Mouse (Mus musculus): ENCODE measurements around the gene Ccnjl. TPM values are rescaled to one million over a fixed set of nuclear protein-coding genes. Genes with fewer than 3 reads are reported as not detected.

The Ccnjl gene
- polyA plus RNA-seq, 1 experiment from 2014 or later: 40.3 TPM

DNA sequence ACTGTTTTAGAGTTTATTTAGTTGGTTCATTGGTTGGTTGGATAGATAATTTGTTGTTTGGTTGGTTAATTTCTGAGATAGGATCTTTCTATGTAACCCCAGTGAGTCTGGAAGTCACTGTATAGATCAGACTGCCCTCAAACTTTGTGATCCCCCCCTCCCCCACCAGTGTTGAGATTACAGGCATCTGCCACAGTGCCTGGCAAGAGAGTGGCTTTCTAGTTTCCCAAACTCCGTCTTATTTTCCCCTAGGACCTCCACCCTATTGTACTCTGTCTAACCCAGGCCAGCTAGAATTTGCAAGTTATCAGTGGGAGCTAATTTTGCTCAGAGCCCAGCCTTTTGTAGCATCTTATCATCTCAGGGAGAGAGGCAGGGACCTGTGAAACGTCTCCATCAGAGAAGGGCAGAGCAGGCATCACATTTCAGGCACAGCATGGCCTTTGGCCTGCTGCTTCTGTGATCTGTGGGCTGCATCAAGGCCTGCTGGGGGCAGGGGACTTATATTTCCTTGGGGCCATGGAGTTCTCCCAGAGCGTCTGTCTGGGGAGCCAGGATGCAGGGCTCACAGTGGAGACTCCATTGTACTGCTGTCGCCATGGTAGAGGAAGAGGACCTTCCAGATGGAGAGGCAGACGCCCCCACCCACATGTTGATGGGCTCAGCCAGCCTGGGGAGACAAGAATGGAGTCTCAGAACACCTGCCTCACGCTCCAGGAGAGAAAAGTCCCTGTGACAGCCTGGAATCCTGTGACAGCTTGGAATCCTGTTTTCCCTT is 31.1 kb downstream of the Ccnjl start:
- Histone ChIP-seq H3K9me3 (replicated peaks) (no peaks in the 10 kb centered on the region), H3K36me3 (peaks cover 89% of the 10 kb centered on the region), H3K27me3 (ENCODE audit: low read depth, poor library complexity, severe bottlenecking) (no peaks in the 10 kb centered on the region), H3K4me1 (peaks cover 62% of the 10 kb centered on the region), H3K4me3 (no peak overlapping the region), H3K27ac (replicated peaks) (peak overlapping the region; percentile 81)
- DNase-seq (ENCODE audit: low spot score): peak; percentile 48
- 8% methylated on average over 6 of the region's 6 CpGs for WGBS

DNA sequence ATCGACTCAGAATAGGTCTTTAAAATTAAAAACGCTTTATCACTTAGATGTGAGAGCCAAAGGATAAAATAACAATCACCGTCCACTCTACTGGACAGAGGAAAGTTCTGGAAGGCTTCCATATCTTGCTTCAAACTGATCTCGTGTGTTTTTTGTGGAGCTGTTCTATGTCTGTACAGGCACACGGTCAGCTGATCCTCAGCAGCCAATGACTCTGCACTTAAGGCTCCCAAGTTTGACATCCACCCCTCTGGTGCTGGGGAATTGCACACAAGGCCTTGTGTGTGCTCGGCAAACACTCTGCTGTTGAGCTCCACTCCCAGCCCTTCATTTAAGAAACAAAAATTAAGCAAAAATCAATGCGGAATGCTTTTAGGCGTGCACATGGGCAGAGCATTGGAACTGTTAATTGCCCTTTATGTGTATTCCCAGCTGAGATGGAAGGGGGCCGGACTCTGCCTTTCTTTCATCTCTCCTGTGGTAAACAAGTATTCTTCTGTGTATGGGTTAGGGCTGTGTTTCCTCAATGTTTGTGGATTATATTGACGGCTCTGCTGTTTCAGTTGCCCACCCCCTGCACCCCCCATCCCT is 35.2 kb downstream of the Ccnjl start:
- WGBS: 83% methylated on average over 10 of the region's 10 CpGs
- H3K36me3 ChIP-seq: peaks cover 64% of the 10 kb centered on the region
- DNase-seq (ENCODE audit: low spot score): no peak
- H3K4me1 ChIP-seq: peaks cover 81% of the 10 kb centered on the region
- no peaks in the 10 kb centered on the region for H3K27me3 ChIP-seq (ENCODE audit: low read depth, poor library complexity, severe bottlenecking)
- no peaks in the 10 kb centered on the region for H3K9me3 ChIP-seq (replicated peaks)
- H3K4me3 ChIP-seq: no peak overlapping the region
- peak overlapping the region; percentile 80 for H3K27ac ChIP-seq (replicated peaks)

DNA sequence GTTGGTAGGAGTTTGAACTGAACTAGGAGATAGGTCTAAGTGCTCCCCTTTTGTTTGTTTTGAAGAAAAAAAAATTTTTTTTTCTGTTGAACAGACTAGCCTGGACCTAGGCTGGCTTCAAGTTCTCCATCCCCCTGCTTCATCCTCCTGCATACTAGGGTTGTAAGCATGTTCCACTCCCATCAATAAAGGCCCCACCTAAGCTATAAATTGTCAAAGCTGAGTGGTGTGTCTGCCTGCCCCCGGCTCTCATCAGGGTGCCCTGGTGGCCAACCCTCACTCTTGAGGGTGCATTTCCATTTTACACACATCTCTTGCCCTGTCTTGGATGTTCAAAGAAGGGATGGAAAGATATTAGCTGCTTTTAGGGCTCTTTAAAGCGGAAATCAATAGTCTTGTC is 36.8 kb downstream of the Ccnjl start:
- DNase-seq (ENCODE audit: low spot score): no peak
- Histone ChIP-seq H3K4me3 (peak overlapping the region; percentile 21; the same call in 1 of the 2 replicates), H3K27ac (replicated peaks) (peak overlapping the region; percentile 80), H3K27me3 (ENCODE audit: low read depth, poor library complexity, severe bottlenecking) (no peaks in the 10 kb centered on the region), H3K36me3 (peaks cover 65% of the 10 kb centered on the region), H3K4me1 (peaks cover 80% of the 10 kb centered on the region), H3K9me3 (replicated peaks) (no peaks in the 10 kb centered on the region)
- 10% methylated on average over 2 of the region's 2 CpGs for WGBS

DNA sequence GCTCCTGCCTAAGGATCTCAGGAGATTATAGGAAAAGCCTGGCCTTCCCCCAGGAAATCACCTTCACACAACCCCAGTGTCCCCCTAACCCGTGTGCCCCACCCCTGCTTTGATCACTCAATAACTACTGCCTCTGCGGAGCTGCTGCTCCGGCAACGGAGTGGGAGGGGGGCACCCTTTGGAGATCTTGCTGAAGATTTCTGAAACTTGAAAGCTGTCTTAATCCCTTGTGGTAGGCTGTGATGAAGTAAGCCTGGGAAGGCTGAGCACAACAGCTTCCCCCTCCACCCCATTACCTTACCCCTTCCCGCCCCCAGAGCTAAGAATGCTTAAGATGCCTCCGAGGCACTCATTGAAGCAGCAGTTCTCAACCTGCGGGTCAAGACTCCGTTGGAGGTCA is 37.3 kb downstream of the Ccnjl start:
- Histone ChIP-seq H3K4me1 (peaks cover 80% of the 10 kb centered on the region), H3K9me3 (replicated peaks) (no peaks in the 10 kb centered on the region), H3K27ac (replicated peaks) (peak overlapping the region; percentile 80), H3K4me3 (peak overlapping the region; percentile 21; the same call in 1 of the 2 replicates), H3K27me3 (ENCODE audit: low read depth, poor library complexity, severe bottlenecking) (no peaks in the 10 kb centered on the region), H3K36me3 (peaks cover 65% of the 10 kb centered on the region)
- 4% methylated on average over 8 of the region's 8 CpGs for WGBS
- peak; percentile 67 for DNase-seq (ENCODE audit: low spot score)

DNA sequence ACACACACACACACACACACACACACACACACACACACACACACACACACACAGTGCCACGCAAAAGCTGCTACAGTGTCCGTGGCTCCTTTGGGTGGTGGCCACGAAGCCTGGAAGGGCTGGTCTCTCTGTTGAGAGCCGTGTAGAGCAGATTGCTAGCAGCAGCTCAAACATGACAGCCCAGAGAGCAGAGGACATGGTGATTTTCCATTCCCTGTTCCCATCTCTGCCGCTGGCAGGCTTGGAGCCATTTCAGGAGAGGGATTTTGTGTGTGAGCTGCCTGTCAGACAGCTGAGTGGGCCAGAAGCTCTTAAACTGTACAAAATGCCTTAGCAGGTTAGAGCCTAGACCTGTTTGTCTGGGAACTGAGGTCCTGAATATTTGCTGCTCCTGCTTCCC is 38.1 kb downstream of the Ccnjl start:
- Histone ChIP-seq H3K4me3 (no peak overlapping the region), H3K36me3 (peaks cover 56% of the 10 kb centered on the region), H3K27me3 (ENCODE audit: low read depth, poor library complexity, severe bottlenecking) (no peaks in the 10 kb centered on the region), H3K4me1 (peaks cover 85% of the 10 kb centered on the region), H3K27ac (replicated peaks) (peak overlapping the region; percentile 80), H3K9me3 (replicated peaks) (no peaks in the 10 kb centered on the region)
- DNase-seq (ENCODE audit: low spot score): no peak
- 72% methylated on average over 5 of the region's 5 CpGs for WGBS

DNA sequence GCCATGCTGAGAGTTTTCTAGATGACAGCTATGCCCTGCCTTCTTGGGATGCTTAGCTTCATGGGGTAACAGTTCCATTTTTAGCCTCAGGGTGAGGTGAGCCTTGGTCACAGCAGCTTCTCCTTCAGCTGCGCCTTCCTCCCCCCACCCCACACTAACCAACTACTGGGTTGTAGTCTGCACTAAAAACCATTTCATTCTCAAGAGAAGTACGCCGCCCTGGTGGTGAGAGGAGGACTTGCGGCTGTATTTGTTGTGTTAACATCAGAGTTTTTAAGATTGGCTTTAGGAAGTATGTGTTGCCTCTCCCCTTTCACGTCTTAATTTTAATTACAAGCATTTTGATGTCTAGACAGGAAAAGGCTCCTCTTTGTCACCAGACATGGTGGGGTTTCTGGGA is 39.7 kb downstream of the Ccnjl start:
- H3K27ac ChIP-seq (replicated peaks): no peak overlapping the region
- no peak for DNase-seq (ENCODE audit: low spot score)
- H3K9me3 ChIP-seq (replicated peaks): no peaks in the 10 kb centered on the region
- peaks cover 87% of the 10 kb centered on the region for H3K4me1 ChIP-seq
- H3K27me3 ChIP-seq (ENCODE audit: low read depth, poor library complexity, severe bottlenecking): no peaks in the 10 kb centered on the region
- peaks cover 52% of the 10 kb centered on the region for H3K36me3 ChIP-seq
- H3K4me3 ChIP-seq: no peak overlapping the region
- WGBS: 65% methylated on average over 5 of the region's 5 CpGs

DNA sequence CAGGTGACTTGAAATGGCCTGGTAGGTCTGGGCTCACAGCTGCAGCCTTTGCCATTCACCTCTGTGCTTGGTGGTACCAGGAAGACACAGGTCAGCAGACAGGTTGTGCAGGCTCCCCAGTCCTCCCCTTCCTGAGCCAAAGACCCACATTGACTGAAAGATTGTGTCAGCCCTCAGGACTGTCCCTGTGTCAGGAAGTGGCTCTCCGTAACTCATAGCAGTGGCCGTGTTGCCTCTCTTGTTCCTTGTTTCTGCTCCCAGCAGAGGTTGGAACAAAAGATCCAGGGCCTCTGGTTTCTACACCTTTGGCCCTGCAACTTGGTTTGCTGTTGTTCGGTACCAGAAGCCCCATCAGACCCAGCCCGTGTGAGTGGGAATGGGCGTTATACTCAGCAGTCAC is 40.6 kb downstream of the Ccnjl start:
- Histone ChIP-seq H3K36me3 (peaks cover 55% of the 10 kb centered on the region), H3K27ac (replicated peaks) (peak overlapping the region; percentile 70), H3K27me3 (ENCODE audit: low read depth, poor library complexity, severe bottlenecking) (no peaks in the 10 kb centered on the region), H3K4me1 (peaks cover 83% of the 10 kb centered on the region), H3K4me3 (no peak overlapping the region), H3K9me3 (replicated peaks) (no peaks in the 10 kb centered on the region)
- DNase-seq (ENCODE audit: low spot score): no peak
- 92% methylated on average over 5 of the region's 5 CpGs for WGBS

DNA sequence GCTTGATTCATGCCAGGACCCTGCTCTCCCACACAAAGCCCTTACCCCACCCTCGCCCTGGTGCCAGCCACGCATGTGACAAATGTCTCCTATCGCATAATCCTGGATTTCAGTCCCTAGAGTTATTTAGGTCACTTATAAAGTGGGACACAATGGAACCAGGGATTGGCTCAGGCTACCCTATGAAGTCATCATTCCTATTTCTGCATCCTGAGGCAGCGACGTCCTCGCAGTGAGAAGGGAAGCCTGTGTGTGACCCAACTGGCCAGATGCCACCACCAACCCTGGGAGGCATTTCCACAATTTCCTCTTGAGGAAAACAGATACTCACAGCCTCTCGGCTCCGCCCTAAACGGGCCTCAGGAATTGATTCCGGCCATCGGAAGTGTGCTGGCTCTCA is 41.0 kb downstream of the Ccnjl start:
- DNase-seq (ENCODE audit: low spot score): no peak
- Histone ChIP-seq H3K36me3 (peaks cover 51% of the 10 kb centered on the region), H3K4me3 (no peak overlapping the region), H3K27me3 (ENCODE audit: low read depth, poor library complexity, severe bottlenecking) (no peaks in the 10 kb centered on the region), H3K9me3 (replicated peaks) (no peaks in the 10 kb centered on the region), H3K27ac (replicated peaks) (peak overlapping the region; percentile 70), H3K4me1 (peaks cover 83% of the 10 kb centered on the region)
- WGBS: 87% methylated on average over 11 of the region's 11 CpGs

DNA sequence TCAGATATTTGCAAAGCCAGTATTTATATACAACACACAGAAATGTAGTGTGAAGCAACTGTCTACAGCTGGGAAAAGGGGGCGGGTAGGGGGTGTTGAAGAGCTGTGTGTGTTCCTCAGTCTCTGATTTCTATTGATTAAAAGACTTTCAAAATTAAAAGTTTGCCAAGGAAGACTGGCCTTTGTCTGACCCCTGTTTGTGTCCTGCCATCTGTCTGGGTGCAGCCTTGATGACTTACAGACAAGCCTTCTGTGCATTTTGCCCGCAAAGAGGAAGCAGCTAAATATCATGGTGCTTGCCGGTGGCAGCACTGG is 46.4 kb downstream of the Ccnjl start:
- no peaks in the 10 kb centered on the region for H3K9me3 ChIP-seq (replicated peaks)
- H3K36me3 ChIP-seq: peaks cover 49% of the 10 kb centered on the region
- peak overlapping the region; percentile 94 for H3K27ac ChIP-seq (replicated peaks)
- peaks cover 79% of the 10 kb centered on the region for H3K4me1 ChIP-seq
- no peak for DNase-seq (ENCODE audit: low spot score)
- H3K27me3 ChIP-seq (ENCODE audit: low read depth, poor library complexity, severe bottlenecking): no peaks in the 10 kb centered on the region
- H3K4me3 ChIP-seq: peak overlapping the region; percentile 38
- 9% methylated on average over 3 of the region's 3 CpGs for WGBS

DNA sequence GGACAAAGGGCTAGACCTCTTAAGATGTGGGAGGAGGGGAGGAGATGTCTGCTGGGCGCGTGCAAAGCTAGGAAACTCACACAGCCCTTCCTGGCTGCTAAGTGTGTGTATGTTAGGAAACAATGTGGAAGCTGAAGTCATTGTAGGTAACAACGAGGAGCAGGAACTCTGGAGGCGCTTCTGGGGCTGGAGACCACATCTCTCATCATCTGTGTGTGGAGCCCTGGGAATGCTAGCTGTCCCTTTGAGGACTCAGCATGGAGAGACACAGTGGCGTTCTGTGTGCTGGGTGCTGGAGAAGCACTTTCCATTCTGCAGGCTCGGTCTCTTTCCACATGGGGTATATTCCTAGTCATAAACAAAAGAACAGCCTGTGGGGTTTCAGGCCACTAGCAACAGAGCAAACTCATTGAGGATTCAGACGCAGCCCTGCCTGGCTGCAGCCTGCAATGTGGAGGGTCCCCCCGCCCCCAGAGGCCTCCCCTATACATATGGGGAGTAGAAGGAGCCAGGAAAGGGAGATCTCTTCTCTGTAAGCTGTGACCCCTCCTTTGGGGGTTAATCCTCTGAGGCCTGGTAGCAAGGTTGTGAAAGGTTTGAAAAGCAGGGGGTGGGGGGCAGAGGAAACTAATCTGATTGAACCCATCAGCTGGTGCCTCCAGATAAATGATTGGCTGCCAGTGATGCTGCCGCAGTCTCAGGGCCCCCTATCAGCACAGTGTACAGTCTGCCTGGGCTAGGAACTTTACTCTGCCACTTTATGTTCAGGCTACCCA is 47.0 kb downstream of the Ccnjl start:
- peaks cover 73% of the 10 kb centered on the region for H3K4me1 ChIP-seq
- H3K4me3 ChIP-seq: peak overlapping the region; percentile 38
- DNase-seq (ENCODE audit: low spot score): peak; percentile 87
- H3K36me3 ChIP-seq: peaks cover 49% of the 10 kb centered on the region
- peak overlapping the region; percentile 94 for H3K27ac ChIP-seq (replicated peaks)
- 3% methylated on average over 9 of the region's 9 CpGs for WGBS
- H3K9me3 ChIP-seq (replicated peaks): no peaks in the 10 kb centered on the region
- H3K27me3 ChIP-seq (ENCODE audit: low read depth, poor library complexity, severe bottlenecking): no peaks in the 10 kb centered on the region

DNA sequence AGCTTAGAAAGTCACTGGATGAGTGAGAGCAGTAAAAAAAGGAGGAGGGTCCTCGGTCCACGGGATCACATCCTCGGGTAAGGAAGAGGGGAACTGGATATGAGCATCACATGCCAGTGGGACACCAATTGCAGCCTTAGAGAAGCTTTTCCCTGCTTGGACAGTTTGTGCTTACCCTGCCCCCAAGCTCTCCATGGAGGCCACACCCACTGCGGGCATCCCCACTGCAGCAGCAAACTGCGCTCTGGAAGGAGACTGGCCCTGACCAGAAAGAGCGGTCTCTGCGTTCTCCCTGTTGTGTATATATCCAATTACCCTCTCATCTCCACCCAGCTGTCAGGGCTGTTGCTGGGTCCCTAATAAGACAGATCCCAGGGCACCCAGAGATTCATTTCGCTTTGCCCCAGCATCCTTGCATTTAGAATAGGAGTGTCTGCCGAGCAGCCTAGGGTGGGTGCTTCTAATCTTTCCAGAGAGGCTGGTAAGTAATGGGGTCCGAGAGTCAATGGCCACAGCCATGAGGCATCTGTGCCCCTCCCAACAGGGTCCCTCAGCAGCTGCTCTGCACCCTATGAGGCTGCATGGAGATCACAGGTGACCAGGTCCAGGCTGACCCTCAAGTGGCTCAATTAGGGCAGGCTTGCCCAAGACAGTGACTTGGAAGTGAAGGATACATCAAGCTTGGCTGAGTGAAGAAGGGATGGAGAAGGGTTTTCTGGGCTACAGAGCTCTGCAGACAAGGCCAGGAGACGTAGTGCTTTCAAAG is 49.3 kb downstream of the Ccnjl start:
- 37% methylated on average over 11 of the region's 11 CpGs for WGBS
- no peak for DNase-seq (ENCODE audit: low spot score)
- Histone ChIP-seq H3K9me3 (replicated peaks) (no peaks in the 10 kb centered on the region), H3K4me1 (peaks cover 50% of the 10 kb centered on the region), H3K36me3 (peaks cover 63% of the 10 kb centered on the region), H3K4me3 (no peak overlapping the region), H3K27me3 (ENCODE audit: low read depth, poor library complexity, severe bottlenecking) (no peaks in the 10 kb centered on the region), H3K27ac (replicated peaks) (peak overlapping the region; percentile 38)

DNA sequence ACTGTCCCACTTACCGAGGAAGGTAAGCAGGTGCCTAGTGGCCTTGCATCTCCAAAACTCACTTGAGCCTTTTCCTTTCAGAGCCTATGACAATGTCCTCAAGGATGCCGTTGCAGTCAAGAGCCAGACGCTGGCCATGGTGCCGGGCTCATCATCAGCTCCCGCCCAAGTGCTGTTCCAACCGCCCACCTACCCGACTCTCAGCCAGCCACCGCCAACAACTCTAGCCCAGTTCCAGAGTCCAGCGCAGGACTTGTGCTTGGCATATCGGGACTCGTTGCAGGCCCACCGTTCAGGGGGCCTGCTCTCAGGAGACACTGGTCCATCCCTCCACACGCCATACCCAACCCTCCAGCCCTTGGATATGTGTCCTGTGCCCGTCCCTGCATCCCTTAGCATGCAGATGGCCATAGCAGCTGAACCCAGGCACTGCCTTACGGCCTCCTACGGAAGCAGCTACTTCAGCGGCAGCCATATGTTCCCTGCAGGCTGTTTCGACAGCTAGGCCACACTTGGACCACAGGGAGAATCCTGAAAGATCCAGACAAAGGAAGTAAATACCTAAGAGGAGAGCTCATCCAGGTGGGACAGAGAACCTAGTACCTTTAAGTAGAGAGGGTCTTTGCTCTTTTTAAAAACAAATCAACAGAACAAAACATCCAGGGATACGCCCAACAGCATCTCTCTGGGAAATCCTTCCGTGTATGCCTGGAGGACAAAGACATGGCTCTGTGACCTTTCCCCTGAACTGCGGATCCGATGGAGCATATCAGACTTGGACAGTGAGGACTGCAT is 56.8 kb downstream of the Ccnjl start:
- 88% methylated on average over 22 of the region's 22 CpGs for WGBS
- H3K27ac ChIP-seq (replicated peaks): peak overlapping the region; percentile 7
- H3K36me3 ChIP-seq: peaks cover 91% of the 10 kb centered on the region
- H3K9me3 ChIP-seq (replicated peaks): no peaks in the 10 kb centered on the region
- no peak for DNase-seq (ENCODE audit: low spot score)
- no peaks in the 10 kb centered on the region for H3K27me3 ChIP-seq (ENCODE audit: low read depth, poor library complexity, severe bottlenecking)
- H3K4me1 ChIP-seq: peaks cover 25% of the 10 kb centered on the region
- H3K4me3 ChIP-seq: no peak overlapping the region

All from midbrain, embryonic 10.5 days (tissue).